Mouse (Mus musculus) thymus, adult 2 months (tissue): ENCODE data around the gene Nfs1.

Experiments
- CTCF ChIP-seq: fragments of 200-500 bp; IDR thresholded peaks from 2 replicates; pipeline ENCODE4 v1.5.1; 2012; ENCODE audit warnings: mild to moderate bottlenecking, control low read depth, low read length, moderate library complexity, borderline replicate concordance; ENCODE audit not compliant: control insufficient read depth, poor library complexity, insufficient read depth; ENCODE audit errors: extremely low read depth
- POLR2A ChIP-seq: fragments of 200-500 bp; IDR thresholded peaks from 2 replicates; pipeline ENCODE4 v1.6.1; 2012; ENCODE audit warnings: mild to moderate bottlenecking, low read length, control low read depth, moderate library complexity; ENCODE audit not compliant: control insufficient read depth, poor library complexity, insufficient read depth; ENCODE audit errors: extremely low read depth

DNA sequence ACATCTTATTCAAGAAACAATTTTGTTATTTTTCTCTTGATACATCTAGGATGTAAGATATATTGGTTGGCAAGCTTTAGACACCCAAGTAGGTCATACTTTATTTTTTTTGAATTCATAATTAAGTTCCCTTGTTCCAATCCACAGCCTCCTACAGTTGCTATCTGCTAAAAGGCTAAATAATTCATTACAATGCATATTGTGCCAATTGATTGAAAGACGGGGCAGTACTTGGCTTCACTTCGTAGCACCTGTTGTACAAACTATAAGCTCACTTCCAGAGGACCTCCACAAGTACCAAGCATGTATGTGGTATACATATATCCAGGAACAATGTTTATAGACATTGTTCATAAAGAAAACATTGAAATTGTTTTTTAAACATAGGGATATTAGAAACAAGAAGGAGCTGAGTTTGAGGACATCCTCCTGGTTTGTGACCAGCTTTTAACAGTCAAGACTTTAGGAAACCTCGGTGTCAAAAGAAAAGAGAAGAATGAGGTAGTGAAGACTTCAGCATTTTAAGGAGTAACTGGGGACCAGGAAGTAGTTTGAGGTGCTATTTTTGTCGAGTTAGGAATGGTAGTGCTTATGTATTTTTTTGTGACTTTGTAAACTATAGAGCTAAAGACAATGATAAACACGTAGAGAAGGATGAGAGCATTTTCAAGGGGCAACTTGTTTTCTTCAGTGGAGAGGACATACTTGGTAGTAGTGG lies 2.4 kb upstream of the Nfs1 start:
- TF ChIP-seq CTCF (no peak), POLR2A (no peak)
